Mouse (Mus musculus) T-helper 2 cell (primary cell): ENCODE data around the gene Gm28036.

Experiments used
- in situ Hi-C: fragments of 300-600 bp; cut with MboI, MseI; formaldehyde crosslinking; loops from one replicate; pipeline ENCODE4 v1.15.1; 2025; ENCODE audit warnings: high pct_unique_total_duplicates

The Gm28036 gene

DNA sequence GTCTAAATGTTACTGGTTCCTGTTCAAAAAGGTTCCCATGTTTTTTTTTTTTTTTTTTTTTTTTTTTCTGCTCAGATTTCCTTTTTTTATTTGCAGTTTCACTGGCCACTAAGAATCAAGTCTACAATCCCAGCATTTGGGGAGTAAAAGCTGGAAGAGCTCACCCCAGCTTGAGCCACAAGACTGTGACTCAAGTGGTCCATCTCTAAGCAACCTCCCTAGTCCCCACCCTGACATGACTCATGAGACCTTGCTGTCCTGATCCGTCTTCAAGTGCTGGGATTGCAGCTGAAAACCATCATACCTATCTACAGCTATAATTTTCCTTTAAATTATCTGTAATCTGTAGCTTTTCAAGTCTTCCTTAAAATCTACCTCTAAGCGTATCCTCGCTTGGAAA is 42.4 kb downstream of the Gm28036 start:
- in situ Hi-C loops = no loop called here

GRCm38 (mm10) chr2:156080391-156080790 is 46.5 kb downstream of the Gm28036 start:
- in situ Hi-C loops = no loop called here

DNA sequence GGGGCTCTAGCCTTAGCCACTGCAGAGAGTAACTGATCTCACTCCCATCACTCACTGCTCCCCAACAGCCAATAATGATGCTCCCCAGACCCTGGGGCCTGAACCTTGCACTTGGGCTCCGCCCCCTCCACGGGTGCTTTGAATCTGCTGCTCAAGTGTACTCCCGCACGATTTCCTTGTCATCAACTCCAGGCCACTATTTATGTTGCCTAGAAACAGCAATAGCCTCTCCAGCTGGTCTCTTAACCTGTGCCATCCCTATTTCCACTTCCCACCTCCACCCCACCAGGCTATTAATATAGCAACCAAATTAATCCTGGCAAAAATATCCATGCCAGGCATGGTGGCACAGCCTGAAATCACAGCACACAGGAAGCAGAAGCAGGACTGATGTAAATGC is 47.2 kb downstream of the Gm28036 start:
- in situ Hi-C loops = no loop called here

DNA sequence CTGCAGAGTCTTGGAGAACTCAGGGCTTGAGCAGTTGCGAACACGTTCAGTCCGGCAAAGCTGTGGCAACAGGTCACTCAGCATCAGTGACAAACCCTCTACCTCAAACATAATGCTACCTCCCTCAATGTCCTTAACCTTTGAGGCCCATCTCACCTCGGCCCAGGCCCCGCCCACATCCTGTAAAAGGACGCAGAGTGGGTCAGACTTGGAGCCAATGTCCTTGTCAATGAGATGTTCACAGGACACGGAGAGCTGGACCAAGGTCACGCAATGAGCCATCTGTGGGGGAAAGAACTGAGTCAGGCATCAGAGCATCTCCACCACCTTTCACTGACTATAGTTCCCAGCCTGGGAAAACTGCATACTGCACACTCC is 47.7 kb downstream of the Gm28036 start:
- in situ Hi-C loops = no loop called here

DNA sequence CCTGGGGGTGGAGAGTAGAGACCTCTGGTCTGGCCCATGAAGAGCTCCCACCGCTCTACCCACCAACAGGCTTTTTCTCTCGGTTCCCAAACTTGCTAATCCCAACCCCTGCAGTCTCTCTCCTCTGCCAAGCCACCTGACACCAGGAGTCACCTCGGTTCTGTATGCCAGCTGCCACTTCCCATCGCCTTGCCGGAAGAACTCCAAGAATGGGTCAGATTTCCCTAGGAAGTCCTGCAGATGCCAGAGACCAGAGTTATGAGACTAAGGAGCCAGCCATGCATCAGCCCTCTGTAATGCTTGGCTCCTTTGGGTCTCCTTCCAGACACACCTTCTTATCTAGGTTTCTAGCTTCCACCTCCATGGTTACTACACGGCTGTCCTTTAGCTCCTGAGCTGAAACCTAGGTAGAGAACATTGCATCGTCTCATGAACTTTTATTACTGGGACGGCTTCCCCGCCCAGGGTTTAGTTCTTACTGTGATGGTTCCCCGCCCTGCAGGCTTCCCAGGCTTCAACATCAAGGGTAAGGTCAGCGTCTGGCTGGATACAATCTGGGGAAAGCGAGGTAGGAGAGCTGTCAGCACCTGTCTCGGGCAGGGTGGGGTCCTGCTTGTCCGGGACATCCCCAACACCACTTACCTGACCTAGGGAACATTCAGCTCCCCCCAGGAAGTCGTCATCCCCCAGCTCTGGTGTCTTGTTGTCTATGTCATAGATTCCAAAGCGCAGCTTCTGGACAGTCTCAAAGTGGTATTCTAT is 48.3 kb downstream of the Gm28036 start:
- in situ Hi-C loops = no loop called here

GRCm38 (mm10) chr2:156077461-156077860 is 49.4 kb downstream of the Gm28036 start:
- in situ Hi-C loops = no loop called here

DNA sequence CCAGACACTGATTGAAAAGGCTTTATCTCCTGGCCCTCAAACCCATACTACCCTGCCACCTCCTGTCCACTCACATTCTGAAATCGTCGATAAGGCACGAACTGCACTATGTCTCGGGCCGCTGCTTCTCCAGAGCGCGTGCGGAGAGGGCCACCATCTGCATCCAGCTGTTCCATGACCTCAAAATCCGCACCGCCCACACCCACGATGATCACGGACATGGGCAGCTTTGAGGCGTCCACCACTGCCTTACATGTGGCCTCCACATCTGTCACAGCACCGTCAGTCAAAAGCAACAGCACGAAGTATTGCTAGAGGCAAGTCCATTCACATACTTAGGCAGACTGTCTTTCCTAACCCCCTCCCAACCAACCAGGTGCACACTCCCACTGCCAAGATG is 53.2 kb downstream of the Gm28036 start:
- in situ Hi-C loops = no loop called here

GRCm38 (mm10) chr2:156071236-156071635 is 55.7 kb downstream of the Gm28036 start:
- in situ Hi-C loops = no loop called here

DNA sequence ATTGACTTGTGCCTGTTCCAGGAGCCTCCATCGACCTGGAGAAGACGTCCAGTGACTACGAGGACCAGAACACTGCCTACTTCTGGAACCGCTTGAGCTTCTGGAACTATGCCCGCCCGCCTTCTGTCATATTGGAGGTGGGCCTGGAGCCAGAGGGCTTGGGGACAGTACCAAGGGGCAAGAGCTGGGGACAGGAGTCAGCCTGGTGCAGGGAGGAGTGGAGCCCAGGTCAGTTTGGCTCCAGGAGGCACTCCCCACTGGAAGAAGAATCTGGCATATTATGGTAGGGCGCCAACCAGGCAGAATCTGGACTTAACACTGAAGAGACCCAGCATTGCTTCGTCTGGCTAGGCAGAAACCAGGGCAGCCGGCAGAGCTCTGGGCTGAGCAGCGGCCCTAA is 59.0 kb downstream of the Gm28036 start:
- in situ Hi-C loops = no loop called here

DNA sequence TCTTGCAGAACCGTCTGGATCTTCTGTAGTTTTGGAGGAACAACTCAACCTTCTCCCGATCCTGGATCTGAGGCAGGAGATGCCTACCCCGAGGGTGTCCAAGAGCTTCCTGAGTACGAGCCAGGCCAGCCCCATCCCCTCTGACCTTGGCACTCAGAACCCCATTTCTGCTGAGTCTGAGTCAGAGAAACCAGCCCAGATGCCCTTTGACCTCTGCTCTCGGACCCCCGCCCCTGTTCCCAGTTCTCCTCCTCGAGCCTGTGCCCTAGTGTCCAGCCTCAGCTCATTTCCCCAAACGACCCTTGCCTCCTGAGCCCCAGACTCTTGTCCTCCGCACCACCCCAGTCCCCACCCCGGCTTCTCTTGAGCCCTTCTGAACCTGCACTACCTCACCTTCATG is 60.8 kb downstream of the Gm28036 start:
- in situ Hi-C loops = no loop called here

DNA sequence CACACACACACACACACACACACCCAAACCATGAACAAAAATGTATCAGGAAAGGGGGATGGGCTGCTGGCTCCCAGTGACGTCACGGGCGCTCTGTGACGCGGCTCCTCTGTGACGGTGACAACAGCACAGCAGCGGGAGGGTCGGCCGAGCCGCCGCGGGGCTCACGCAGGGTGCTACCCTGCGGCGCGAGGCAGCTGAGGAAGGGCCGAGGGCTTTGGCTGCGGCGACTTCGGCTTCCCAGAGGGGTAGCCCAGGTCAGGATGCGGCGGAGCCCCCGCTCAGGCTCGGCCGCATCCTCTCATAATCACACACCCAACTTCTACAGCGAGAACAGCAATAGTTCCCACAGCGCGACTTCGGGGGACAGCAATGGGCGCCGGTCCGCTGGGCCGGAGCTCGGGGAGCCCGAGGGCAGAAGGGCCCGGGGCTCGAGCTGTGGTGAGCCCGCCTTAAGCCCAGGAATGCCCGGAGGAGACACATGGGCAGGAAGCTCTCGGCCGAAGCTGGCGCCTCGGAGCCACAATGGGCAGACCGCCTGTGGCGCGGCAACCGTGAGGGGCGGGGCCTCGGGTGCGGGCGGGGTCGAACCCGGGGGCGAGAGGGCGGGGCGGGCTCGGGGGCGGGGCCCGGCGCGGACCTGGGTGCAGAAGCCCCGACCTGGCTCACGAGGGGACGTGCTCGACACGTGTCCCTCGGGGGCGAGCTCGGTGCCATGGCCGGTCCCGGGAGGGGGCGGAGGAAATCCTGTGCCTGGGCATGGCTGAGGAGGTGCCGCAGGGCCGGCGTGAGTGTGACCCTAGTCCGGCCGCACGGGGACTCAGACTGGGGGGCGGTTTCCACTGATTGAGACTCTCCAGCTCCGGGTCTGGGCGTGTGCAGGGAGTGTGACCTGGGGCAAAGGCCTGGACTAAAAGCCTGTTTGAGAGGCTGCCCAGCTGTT is 61.5 kb downstream of the Gm28036 start, which contains the start of gene Spag4:
TSS of gene Spag4 (plus strand) at position 77 of the 943 bp plus-strand sequence.
- in situ Hi-C loops = no loop called here

GRCm38 (mm10) chr2:156052816-156053215 is 74.1 kb downstream of the Gm28036 start, which contains the start of gene Fer1l4:
Gene Fer1l4 (minus strand): TSS chr2:156052947.
- in situ Hi-C loops = no loop called here

- in situ Hi-C loops = no loop called here
These were observed 79.0 kb downstream of the Gm28036 start for GRCm38 (mm10) chr2:156047929-156048328.

GRCm38 (mm10) chr2:156042903-156043302 is 84.0 kb downstream of the Gm28036 start:
- in situ Hi-C loops = no loop called here

DNA sequence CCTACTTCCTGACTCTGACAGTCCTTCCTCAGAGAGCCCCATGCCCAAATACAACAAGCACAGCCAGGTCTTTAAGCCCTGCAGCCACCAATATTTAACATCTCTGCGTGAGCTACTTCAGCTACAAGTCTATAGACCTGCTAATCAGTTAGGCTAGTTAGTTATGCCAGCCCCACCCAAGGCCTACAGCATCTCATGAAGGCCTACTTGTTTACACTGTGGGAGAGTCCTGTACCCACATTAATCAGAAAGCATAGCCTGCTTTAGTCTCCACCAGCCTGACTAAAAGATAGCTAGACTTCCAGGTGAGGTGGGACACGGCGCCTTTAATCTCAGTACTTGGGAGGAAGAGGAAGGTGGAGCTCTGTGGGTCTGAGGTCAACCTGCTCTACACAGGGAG is 87.5 kb downstream of the Gm28036 start:
- in situ Hi-C loops = no loop called here

DNA sequence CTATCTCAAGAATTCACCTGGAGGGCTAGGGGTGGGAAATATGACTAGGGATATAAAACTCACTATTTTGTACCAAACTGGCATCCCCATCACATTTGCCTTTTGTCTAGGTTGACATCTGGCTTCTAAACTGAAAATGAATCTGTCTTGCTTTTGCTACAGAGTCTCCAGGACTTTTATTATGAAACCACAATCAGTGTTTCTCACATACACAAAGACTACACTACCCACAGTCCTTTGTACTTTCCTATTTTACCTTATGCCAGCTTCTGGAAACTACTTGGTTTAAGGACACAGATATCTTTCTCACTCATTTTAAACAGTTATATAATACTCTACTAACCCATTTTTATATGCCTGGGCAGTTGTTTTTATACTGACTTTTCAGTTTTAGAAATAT is 101.4 kb downstream of the Gm28036 start:
- in situ Hi-C loops = no loop called here
